Mouse (Mus musculus) frontal cortex, postnatal 36 days (tissue): ENCODE results near the gene Lcp2.

Experiments
- DNase-seq, 2 experiments: peaks; one replicate each; pipeline ENCODE4 v3.0.0; 2022; ENCODE audit warnings: low spot score in 2 of 2

The Lcp2 gene

DNA sequence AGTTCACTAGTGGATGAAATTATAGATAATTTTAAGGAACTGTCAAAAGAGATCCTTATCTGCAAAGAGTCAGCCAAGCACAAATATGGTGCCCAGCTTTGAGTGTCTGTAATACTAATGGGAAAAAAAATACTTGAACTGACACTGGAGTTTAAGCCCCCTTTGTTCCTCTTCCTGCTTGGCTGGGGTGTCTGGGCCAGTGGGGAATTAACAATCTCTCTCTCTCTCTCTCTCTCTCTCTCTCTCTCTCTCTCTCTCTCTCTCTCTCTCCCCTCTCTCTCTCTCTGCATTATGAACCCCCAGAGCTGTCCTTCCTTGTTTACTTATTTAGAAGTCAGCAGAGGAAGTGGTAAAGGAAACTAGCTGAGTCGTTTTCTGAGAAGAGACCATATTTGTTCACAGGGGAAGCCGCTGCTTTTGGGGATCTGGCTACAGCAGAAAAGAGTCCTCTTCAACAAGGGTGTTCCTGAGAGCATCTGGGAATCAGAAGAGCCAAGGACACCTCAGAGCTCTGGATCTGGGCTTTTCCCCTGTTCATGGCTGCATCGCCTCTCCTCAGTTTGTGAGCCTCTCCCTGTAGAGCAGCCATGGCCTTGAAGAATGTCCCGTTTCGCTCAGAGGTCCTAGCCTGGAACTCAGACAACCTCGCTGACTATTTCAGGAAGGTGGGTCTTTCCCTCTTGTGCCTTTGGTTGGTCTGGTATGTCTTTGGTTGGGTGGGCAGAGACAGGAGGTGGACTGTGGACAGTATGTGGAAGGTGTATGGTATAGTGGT lies at the start of gene Lcp2:
Gene Lcp2, plus strand, starts transcription at position 154 of the 775 bp plus-strand sequence.
- DNase-seq, result no peak

DNA sequence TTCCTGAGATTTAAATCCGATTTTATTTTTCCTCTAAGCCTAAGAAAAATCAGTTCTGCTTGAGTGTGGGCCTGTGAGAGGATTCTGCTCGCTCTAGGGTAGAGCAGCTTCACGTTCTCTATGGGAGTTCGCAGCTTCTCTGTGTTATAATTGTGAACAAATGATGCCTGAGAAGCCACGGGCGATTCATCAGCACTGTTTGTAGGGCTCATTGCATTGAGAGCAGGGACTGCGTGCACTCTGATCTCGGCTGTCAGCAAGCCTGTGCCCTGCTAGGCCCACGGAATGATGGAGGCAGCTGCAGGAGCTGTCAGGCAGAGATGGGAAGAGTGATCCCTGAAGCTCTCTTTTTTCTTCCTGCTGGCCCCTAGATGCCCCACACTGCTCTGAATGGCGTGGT lies 48.5 kb upstream of the Lcp2 start:
- no peak for DNase-seq

DNA sequence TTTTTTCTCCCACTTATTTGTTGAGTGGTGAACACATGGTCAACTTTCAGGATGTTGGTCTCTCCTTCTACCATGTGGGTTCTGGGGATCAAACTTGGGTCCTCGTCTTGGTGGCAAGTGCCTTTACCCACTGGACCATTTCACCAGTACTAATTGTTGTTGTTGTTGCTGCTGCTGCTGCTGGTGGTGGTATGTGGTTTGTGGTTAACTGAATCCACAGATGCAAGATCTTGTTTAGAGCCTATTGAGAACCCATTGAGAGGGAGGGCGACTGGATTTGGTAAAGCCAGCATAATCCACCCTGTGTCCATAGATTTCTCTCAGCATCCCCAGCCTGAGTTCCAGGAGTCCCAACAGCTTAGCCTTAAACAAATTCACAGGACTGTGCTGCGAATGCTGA lies 46.3 kb upstream of the Lcp2 start:
- no peak for DNase-seq

DNA sequence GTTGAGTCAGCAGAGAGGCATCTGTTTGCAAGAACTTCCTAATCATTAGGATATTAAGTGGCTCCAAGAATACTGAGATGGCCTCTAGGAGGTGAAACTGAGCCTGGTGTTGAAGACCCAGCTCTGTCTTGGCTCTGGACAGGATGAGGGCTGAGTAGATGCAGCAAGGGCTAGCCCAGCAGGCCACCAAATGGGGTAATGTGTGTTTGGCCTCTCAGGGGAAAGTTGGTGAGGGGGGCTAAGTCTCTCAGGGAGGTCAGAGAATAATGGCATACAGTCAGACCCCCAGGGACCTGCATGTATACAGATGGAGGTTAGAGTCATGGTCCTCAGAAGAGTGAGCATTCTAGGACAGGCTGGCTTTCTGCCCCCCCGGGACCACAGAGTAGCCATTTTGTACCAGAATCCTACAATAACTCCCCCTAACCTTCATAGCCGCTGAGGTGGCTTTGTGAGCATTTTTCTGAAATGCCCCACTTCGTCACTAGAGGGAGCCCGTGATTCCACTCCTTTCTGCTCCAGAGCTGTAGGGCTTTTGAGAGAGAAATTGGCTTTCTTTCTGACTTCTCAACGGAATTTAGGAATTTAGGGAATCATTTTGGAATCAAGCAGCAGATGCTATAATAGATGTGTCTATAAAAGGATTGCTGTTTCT lies 44.7 kb upstream of the Lcp2 start:
- DNase-seq, result peak; percentile 52 to 75

DNA sequence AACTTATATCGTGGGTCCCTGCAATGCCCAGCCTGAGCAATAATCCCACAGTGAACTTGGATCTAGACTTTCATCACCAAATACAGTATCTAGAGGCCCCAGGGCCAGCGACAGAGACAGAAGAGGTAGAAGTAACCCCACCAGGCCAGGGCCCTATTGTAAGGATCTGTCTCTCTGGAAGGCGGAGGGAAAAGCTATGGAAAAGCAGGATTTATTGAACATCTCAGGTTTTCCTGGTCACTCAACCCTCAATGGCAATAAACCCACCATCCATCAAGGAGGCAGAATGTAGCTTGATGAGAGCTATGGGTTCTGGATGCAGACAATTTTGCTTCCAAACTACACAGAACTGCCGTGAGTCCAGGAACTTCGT lies 44.1 kb upstream of the Lcp2 start:
- DNase-seq, result no peak

DNA sequence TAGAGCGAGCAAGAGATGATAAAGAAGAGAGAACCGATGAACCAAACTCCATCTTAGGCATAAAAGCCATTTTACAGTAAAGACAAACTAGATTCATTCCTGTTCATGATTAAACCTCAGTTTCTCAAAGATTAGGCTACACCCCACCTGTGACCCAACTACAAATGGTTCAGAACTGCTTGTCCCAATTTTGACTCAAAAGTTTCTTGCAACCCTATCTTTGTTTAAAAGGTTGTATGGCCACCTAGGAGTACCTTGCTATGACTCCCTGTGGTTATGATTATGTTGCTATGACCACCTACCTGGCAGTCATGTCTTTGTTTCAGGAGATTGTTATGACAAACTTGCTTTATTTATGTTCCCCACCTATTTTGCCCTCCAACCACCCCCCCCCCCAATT lies 39.1 kb upstream of the Lcp2 start:
- no peak for DNase-seq

DNA sequence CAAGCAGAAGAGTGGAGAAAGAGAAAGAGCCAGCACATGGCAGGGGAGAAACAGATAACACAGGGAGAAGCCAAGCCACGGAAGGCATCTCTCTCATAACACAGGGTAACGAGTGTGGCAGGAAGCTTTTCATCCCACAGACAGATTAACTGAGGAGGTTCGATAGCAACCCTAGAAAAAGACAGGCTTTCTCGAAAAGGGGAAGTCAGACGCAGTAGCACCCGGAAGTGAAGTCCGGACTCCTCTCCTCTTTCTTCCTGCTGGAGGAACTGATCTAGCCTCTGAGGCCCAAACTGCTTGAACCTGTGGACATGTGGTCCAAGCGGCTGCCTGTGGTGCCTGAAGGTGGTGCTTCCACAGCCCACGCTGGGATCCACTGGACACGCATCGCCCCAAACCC lies 38.5 kb upstream of the Lcp2 start:
- no peak for DNase-seq

- peak; percentile 58 to 73 for DNase-seq
Observed at GRCm38 (mm10) chr11:34008702-34009101, 38.0 kb upstream of the Lcp2 start.

GRCm38 (mm10) chr11:34009316-34010087 lies 37.2 kb upstream of the Lcp2 start:
- DNase-seq, result no peak

GRCm38 (mm10) chr11:34010133-34010858 lies 36.4 kb upstream of the Lcp2 start:
- DNase-seq, result no peak

DNA sequence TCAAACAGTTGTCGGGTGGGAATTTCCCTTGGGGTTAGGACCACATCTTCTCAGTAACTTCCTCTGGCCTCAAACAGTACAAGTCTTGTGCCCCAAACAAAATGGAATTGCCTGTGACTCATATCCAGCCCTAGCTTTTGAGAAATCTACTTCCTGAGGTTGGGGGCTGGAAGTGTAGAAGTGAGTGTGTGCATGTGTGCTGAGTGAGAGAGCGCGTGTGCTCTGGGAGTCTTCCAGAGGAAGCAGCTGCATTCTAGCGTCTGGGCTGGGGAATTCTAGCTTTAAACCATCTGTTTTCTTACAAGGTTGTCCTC lies 35.9 kb upstream of the Lcp2 start:
- peak; percentile 11 to 39 for DNase-seq

- DNase-seq, result no peak
Observed at GRCm38 (mm10) chr11:34012007-34012652, 34.6 kb upstream of the Lcp2 start.

DNA sequence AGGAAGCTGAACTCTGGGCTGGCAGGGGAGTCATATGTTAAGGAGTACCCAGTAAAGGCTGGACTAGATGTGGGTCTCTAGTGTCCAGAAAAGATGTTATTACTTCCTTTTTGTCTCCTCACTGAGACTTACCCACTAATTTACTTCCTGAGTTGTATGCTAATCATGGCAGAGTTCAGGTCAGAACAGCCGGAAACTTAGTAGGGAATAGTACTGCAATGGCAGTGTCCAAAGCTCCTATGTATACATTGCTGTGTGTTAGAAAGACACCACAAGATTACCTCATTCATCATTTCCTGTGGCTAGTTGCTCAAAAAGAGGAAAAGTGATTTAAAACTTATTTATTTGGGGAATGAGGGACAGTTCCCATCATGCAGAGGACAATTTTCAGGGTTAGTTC lies 21.6 kb upstream of the Lcp2 start:
- DNase-seq, result no peak

GRCm38 (mm10) chr11:34029658-34030057 lies 17.1 kb upstream of the Lcp2 start:
- no peak for DNase-seq

- DNase-seq, result no peak
Observed at GRCm38 (mm10) chr11:34031015-34031805, 15.5 kb upstream of the Lcp2 start.

DNA sequence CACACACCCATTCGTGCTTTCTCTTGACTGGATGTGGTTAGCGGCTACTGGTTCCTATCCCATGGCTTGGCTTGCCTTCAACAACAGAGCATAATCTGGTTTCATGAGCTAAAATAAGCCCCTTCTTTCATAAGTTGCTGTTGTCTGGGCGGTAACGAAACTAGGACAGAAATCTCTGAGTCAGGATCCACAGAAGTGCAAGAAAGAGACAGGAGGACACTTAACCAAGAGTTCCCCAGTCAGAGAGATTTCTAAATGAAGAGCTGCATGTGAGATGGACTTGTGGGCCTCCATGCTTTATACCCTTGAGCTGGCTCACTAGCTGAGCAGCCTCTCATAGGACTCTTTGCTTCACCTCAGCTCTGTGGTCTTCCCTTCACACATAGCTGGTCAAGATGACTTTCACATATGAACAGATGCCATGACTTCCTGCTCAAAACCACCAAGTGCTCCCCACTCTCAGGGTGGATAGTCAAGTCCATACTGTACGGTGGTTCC lies 12.7 kb upstream of the Lcp2 start:
- DNase-seq, result peak in 1 of 2 experiments; percentile 47

- DNase-seq, result no peak
Observed at GRCm38 (mm10) chr11:34034794-34035193, 11.9 kb upstream of the Lcp2 start.

- DNase-seq, result no peak
Observed at GRCm38 (mm10) chr11:34035909-34036658, 10.6 kb upstream of the Lcp2 start.

GRCm38 (mm10) chr11:34040061-34040460 lies 6.7 kb upstream of the Lcp2 start:
- DNase-seq, result peak; percentile 9 to 24

DNA sequence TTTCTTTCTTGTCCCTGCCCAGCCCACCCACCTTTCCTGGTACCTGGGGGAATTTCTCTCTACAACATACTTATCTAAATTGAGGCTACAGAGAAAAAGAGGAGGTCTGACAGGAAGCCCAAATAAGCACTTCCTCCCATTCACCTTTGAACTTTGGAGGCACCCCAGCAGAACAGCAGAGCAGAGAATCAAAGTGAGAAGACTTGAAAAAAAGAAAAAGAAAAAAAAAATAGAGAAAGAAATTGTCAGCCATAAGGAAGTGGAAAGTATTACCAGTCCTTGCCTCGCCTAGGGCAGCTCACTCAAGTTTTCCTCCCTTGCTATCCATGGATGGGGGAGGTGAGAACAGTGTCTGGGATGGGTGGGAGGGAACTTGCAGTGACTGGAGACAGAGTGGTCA lies 3.9 kb upstream of the Lcp2 start:
- DNase-seq, result no peak
